Mouse (Mus musculus) gastrocnemius, adult 2 months (tissue): ENCODE data around the gene Prkag2. TPM values are rescaled to one million over a fixed set of nuclear protein-coding genes. Genes with fewer than 3 reads are reported as not detected.

Experiments
- DNase-seq: peaks from one replicate; pipeline ENCODE4 v3.0.0; 2022
- H3K27ac ChIP-seq: fragments of 200-600 bp; 2 replicates; pipeline ENCODE4 v1.8.1; 2022; ENCODE audit warnings: mild to moderate bottlenecking
- H3K4me3 ChIP-seq: fragments of 200-600 bp; 2 replicates; pipeline ENCODE4 v1.8.1; 2022; ENCODE audit warnings: mild to moderate bottlenecking, moderate library complexity
- CTCF ChIP-seq: fragments of 200-600 bp; IDR thresholded peaks from 2 replicates; pipeline ENCODE4 v1.8.1; 2022; ENCODE audit warnings: antibody characterized with exemption, mild to moderate bottlenecking, moderate library complexity
- intact Hi-C: fragments of 180-260 bp; cut with DNase I; formaldehyde crosslinking; loops from one replicate; pipeline ENCODE4 v1.15.1; 2025
- total RNA-seq, 2 experiments: library from RNA; stranded (reverse); gene quantifications; 2 replicates each; pipeline ENCODE4 v1.2.3; 2021

Prkag2 gene
- total RNA-seq, 2 experiments from 2014 or later: 10.7 to 11.0 TPM

GRCm38 (mm10) chr5:25100157-25100515 is 306 bp downstream of the Prkag2 start:
- no peak for TF ChIP-seq CTCF
- peak overlapping the region; percentile 90 for H3K4me3 ChIP-seq
- DNase-seq: peak; percentile 49
- intact Hi-C loops: no loop called here
- peak overlapping the region; percentile 88 for H3K27ac ChIP-seq

- H3K4me3 ChIP-seq: peak overlapping the region; percentile 90
- intact Hi-C loops: loop anchor here (5.0 kb wide), 3 partner anchors 72 to 123 kb away; partner anchors contain the start of genes E130116L18Rik and Galnt11
- peak; percentile 68 for DNase-seq
- TF ChIP-seq CTCF: no peak
- peak overlapping the region; percentile 88 for H3K27ac ChIP-seq
Measured at GRCm38 (mm10) chr5:25099367-25100156, 880 bp downstream of the Prkag2 start.

- Histone ChIP-seq H3K4me3 (peak overlapping the region; percentile 90), H3K27ac (no peak overlapping the region)
- intact Hi-C loops: loop anchor here (5.0 kb wide), 3 partner anchors 71 to 124 kb away; partner anchors contain the start of genes E130116L18Rik and Galnt11
- no peak for DNase-seq
- TF ChIP-seq CTCF: no peak
Measured at GRCm38 (mm10) chr5:25097891-25098290, 2.6 kb downstream of the Prkag2 start.

- H3K27ac ChIP-seq: peak overlapping the region; percentile 28; the same call in 1 of the 2 replicates
- intact Hi-C loops: loop anchor here (5.0 kb wide), 3 partner anchors 69 to 126 kb away; partner anchors contain the start of genes E130116L18Rik and Galnt11
- peak; percentile 92 for DNase-seq
- no peak for TF ChIP-seq CTCF
- H3K4me3 ChIP-seq: no peak overlapping the region
Measured at GRCm38 (mm10) chr5:25096431-25096830, 4.0 kb downstream of the Prkag2 start.

GRCm38 (mm10) chr5:25092630-25093245 is 7.7 kb downstream of the Prkag2 start:
- Histone ChIP-seq H3K27ac (no peak overlapping the region), H3K4me3 (no peak overlapping the region)
- no peak for DNase-seq
- no peak for TF ChIP-seq CTCF
- intact Hi-C loops: no loop called here

GRCm38 (mm10) chr5:25089258-25089972 is 11.0 kb downstream of the Prkag2 start:
- Histone ChIP-seq H3K4me3 (no peak overlapping the region), H3K27ac (no peak overlapping the region)
- no peak for TF ChIP-seq CTCF
- DNase-seq: no peak
- intact Hi-C loops: no loop called here

- Histone ChIP-seq H3K27ac (no peak overlapping the region), H3K4me3 (no peak overlapping the region)
- intact Hi-C loops: no loop called here
- no peak for TF ChIP-seq CTCF
- DNase-seq: no peak
Measured at GRCm38 (mm10) chr5:25088633-25089032, 11.8 kb downstream of the Prkag2 start.

GRCm38 (mm10) chr5:25088111-25088510 is 12.3 kb downstream of the Prkag2 start:
- Histone ChIP-seq H3K27ac (no peak overlapping the region), H3K4me3 (no peak overlapping the region)
- intact Hi-C loops: no loop called here
- TF ChIP-seq CTCF: no peak
- no peak for DNase-seq

GRCm38 (mm10) chr5:25087064-25087463 is 13.4 kb downstream of the Prkag2 start:
- no peak overlapping the region for H3K27ac ChIP-seq
- intact Hi-C loops: no loop called here
- DNase-seq: no peak
- no peak overlapping the region for H3K4me3 ChIP-seq
- TF ChIP-seq CTCF: no peak

- TF ChIP-seq CTCF: no peak
- peak overlapping the region; percentile 24; the same call in 1 of the 2 replicates for H3K27ac ChIP-seq
- H3K4me3 ChIP-seq: no peak overlapping the region
- peak; percentile 69 for DNase-seq
- intact Hi-C loops: no loop called here
Measured at GRCm38 (mm10) chr5:25086234-25086633, 14.2 kb downstream of the Prkag2 start.

- TF ChIP-seq CTCF: no peak
- intact Hi-C loops: no loop called here
- no peak overlapping the region for H3K4me3 ChIP-seq
- no peak overlapping the region for H3K27ac ChIP-seq
- no peak for DNase-seq
Measured at GRCm38 (mm10) chr5:25085170-25085569, 15.3 kb downstream of the Prkag2 start.

GRCm38 (mm10) chr5:25083816-25084215 is 16.6 kb downstream of the Prkag2 start:
- DNase-seq: no peak
- H3K4me3 ChIP-seq: no peak overlapping the region
- H3K27ac ChIP-seq: no peak overlapping the region
- intact Hi-C loops: loop anchor here (5.0 kb wide), 1 partner anchor 62 kb away; no protein-coding TSS in a partner anchor
- no peak for TF ChIP-seq CTCF
